Mouse (Mus musculus) MEL (cell line): Measurements from ENCODE around the gene Mrps23. TPM values are rescaled to one million over a fixed set of nuclear protein-coding genes. Genes with fewer than 3 reads are reported as not detected.

Experiments
- DNase-seq: peaks from one replicate; pipeline ENCODE4 v3.0.0; 2011; ENCODE audit warnings: low read depth, low spot score
- H3K27ac ChIP-seq: 2 replicates; pipeline ENCODE4 v1.5.1; 2012; ENCODE audit warnings: low read depth, mild to moderate bottlenecking, control low read depth, low read length, moderate library complexity; ENCODE audit not compliant: control insufficient read depth
- H3K27me3 ChIP-seq, 2 experiments: fragments of 150-350 bp in 1 of 2; sonication (generic) in 1 of 2; 2 replicates each; pipeline ENCODE4 v1.6.1; 2012; ENCODE audit warnings: low read length in 2 of 2, mild to moderate bottlenecking in 2 of 2, improper control_type of control experiment in 1 of 2, moderate library complexity in 1 of 2; ENCODE audit not compliant: insufficient read depth in 2 of 2, control insufficient read depth in 1 of 2
- H3K36me3 ChIP-seq, 2 experiments: 2 replicates each; pipeline ENCODE4 v1.6.1; 2012 to 2014; ENCODE audit warnings: low read length in 2 of 2, improper control_type of control experiment in 1 of 2, inconsistent platforms in 1 of 2, mild to moderate bottlenecking in 1 of 2; ENCODE audit not compliant: insufficient read depth in 2 of 2, control insufficient read depth in 1 of 2
- H3K4me1 ChIP-seq, 2 experiments: fragments of 150-350 bp in 1 of 2; sonication (generic) in 1 of 2; 2 replicates each; pipeline ENCODE4 v1.6.1; 2012; ENCODE audit warnings: low read length in 2 of 2, improper control_type of control experiment in 1 of 2, mild to moderate bottlenecking in 1 of 2; ENCODE audit not compliant: insufficient read depth in 2 of 2, control insufficient read depth in 1 of 2
- H3K4me3 ChIP-seq, 2 experiments: fragments of 150-350 bp in 1 of 2; sonication (generic) in 1 of 2; 2 replicates each; pipeline ENCODE4 v1.5.1; 2012; ENCODE audit warnings: low read depth in 2 of 2, low read length in 2 of 2, mild to moderate bottlenecking in 2 of 2, moderate library complexity in 2 of 2, control low read depth in 1 of 2, improper control_type of control experiment in 1 of 2; ENCODE audit not compliant: control insufficient read depth in 1 of 2, insufficient read depth in 1 of 2
- H3K79me2 ChIP-seq: 2 replicates; pipeline ENCODE4 v1.6.1; 2012; ENCODE audit warnings: mild to moderate bottlenecking, low read length, moderate library complexity; ENCODE audit not compliant: control insufficient read depth, poor library complexity, insufficient read depth
- H3K9ac ChIP-seq: 2 replicates; pipeline ENCODE4 v1.6.1; 2012; ENCODE audit warnings: low read depth, mild to moderate bottlenecking, control low read depth, low read length, moderate library complexity; ENCODE audit not compliant: control insufficient read depth, poor library complexity, severe bottlenecking
- H3K9me3 ChIP-seq: fragments of 150-350 bp; sonication (generic); replicated peaks from 2 replicates; pipeline ENCODE4 v1.6.1; 2012; ENCODE audit warnings: mild to moderate bottlenecking, low read length, improper control_type of control experiment, moderate library complexity; ENCODE audit not compliant: insufficient read depth
- BHLHE40 ChIP-seq: IDR thresholded peaks from 2 replicates; pipeline ENCODE4 v1.6.1; 2012; ENCODE audit warnings: low read depth, mild to moderate bottlenecking, inconsistent platforms, low read length, improper control_type of control experiment, borderline replicate concordance
- CHD1 ChIP-seq: IDR thresholded peaks from 2 replicates; pipeline ENCODE4 v1.6.1; 2012; ENCODE audit warnings: low read depth, mild to moderate bottlenecking, inconsistent platforms, low read length, improper control_type of control experiment
- CTCF ChIP-seq, 3 experiments: IDR thresholded peaks in 2 of 3; conservative IDR thresholded peaks in 1 of 3; 2 replicates each; pipeline ENCODE4 v1.5.1; 2011 to 2012; ENCODE audit warnings: low read length in 3 of 3, low read depth in 2 of 3, mild to moderate bottlenecking in 2 of 3, improper control_type of control experiment in 1 of 3, inconsistent platforms in 1 of 3, mixed read lengths in 1 of 3, moderate library complexity in 1 of 3; ENCODE audit not compliant: control insufficient read depth in 1 of 3, insufficient read depth in 1 of 3, poor library complexity in 1 of 3, severe bottlenecking in 1 of 3
- E2F4 ChIP-seq: IDR thresholded peaks from 2 replicates; pipeline ENCODE4 v1.6.1; 2011; ENCODE audit warnings: low read depth, low read length, improper control_type of control experiment, borderline replicate concordance
- EP300 ChIP-seq, 2 experiments: IDR thresholded peaks; 2 replicates each; pipeline ENCODE4 v1.6.1; 2011; ENCODE audit warnings: improper control_type of control experiment in 2 of 2, low read length in 2 of 2, low read depth in 1 of 2, mild to moderate bottlenecking in 1 of 2
- ETS1 ChIP-seq: IDR thresholded peaks from 2 replicates; pipeline ENCODE4 v1.6.1; 2012; ENCODE audit warnings: low read depth, mild to moderate bottlenecking, inconsistent platforms, low read length, improper control_type of control experiment, moderate library complexity
- GATA1 ChIP-seq: IDR thresholded peaks from 2 replicates; pipeline ENCODE4 v1.6.1; 2011; ENCODE audit warnings: low read depth, low read length, improper control_type of control experiment
- HCFC1 ChIP-seq: IDR thresholded peaks from 2 replicates; pipeline ENCODE4 v1.6.1; 2012; ENCODE audit warnings: low read depth, mild to moderate bottlenecking, inconsistent platforms, low read length, improper control_type of control experiment, moderate library complexity
- JUND ChIP-seq: IDR thresholded peaks from 2 replicates; pipeline ENCODE4 v1.6.1; 2011; ENCODE audit warnings: low read depth, mild to moderate bottlenecking, improper control_type of control experiment, low read length
- KAT2A ChIP-seq: conservative IDR thresholded peaks from 2 replicates; pipeline ENCODE4 v1.6.1; 2012; ENCODE audit warnings: low read depth, low read length, improper control_type of control experiment, inconsistent platforms
- MAFK ChIP-seq: IDR thresholded peaks from 2 replicates; pipeline ENCODE4 v1.6.1; 2011; ENCODE audit warnings: low read depth, mild to moderate bottlenecking, low read length, improper control_type of control experiment, borderline replicate concordance
- MAX ChIP-seq: IDR thresholded peaks from 2 replicates; pipeline ENCODE4 v1.6.1; 2011; ENCODE audit warnings: low read length, improper control_type of control experiment
- MEF2A ChIP-seq: IDR thresholded peaks from 2 replicates; pipeline ENCODE4 v1.6.1; 2014; ENCODE audit warnings: low read depth, mild to moderate bottlenecking, inconsistent platforms, low read length, improper control_type of control experiment; ENCODE audit not compliant: poor library complexity, insufficient replicate concordance, severe bottlenecking; ENCODE audit errors: extremely low read depth
- MXI1 ChIP-seq: IDR thresholded peaks from 2 replicates; pipeline ENCODE4 v1.6.1; 2011; ENCODE audit warnings: mild to moderate bottlenecking, low read depth, low read length, improper control_type of control experiment
- MYB ChIP-seq: IDR thresholded peaks from 2 replicates; pipeline ENCODE4 v1.6.1; 2011; ENCODE audit warnings: mild to moderate bottlenecking, low read depth, low read length, improper control_type of control experiment
- NRF1 ChIP-seq: IDR thresholded peaks from 2 replicates; pipeline ENCODE4 v1.6.1; 2014; ENCODE audit warnings: low read depth, mild to moderate bottlenecking, inconsistent platforms, low read length, improper control_type of control experiment, moderate library complexity; ENCODE audit not compliant: poor library complexity, insufficient read depth, severe bottlenecking
- POLR2AphosphoS2 ChIP-seq: IDR thresholded peaks from 2 replicates; pipeline ENCODE4 v1.6.1; 2011; ENCODE audit warnings: low read length, improper control_type of control experiment
- RCOR1 ChIP-seq: IDR thresholded peaks from 2 replicates; pipeline ENCODE4 v1.6.1; 2012; ENCODE audit warnings: low read depth, mild to moderate bottlenecking, inconsistent platforms, low read length, improper control_type of control experiment
- TAL1 ChIP-seq: IDR thresholded peaks from 2 replicates; pipeline ENCODE4 v1.6.1; 2012; ENCODE audit warnings: mild to moderate bottlenecking, inconsistent platforms, low read length, moderate library complexity, mixed read lengths
- TBP ChIP-seq: IDR thresholded peaks from 2 replicates; pipeline ENCODE4 v1.8.0; 2011; ENCODE audit warnings: low read depth, low read length, improper control_type of control experiment
- TCF12 ChIP-seq: IDR thresholded peaks from 2 replicates; pipeline ENCODE4 v1.6.1; 2014; ENCODE audit warnings: low read depth, mild to moderate bottlenecking, inconsistent platforms, low read length, improper control_type of control experiment, moderate library complexity
- USF1 ChIP-seq: IDR thresholded peaks from 2 replicates; pipeline ENCODE4 v1.6.1; 2014; ENCODE audit warnings: low read depth, mild to moderate bottlenecking, inconsistent platforms, low read length, improper control_type of control experiment, moderate library complexity
- USF2 ChIP-seq, 2 experiments: IDR thresholded peaks; 2 replicates each; pipeline ENCODE4 v1.6.1; 2011 to 2012; ENCODE audit warnings: improper control_type of control experiment in 2 of 2, low read length in 2 of 2, borderline replicate concordance in 1 of 2, inconsistent platforms in 1 of 2, low read depth in 1 of 2, mild to moderate bottlenecking in 1 of 2; ENCODE audit not compliant: insufficient read depth in 1 of 2
- ZC3H11A ChIP-seq: IDR thresholded peaks from 2 replicates; pipeline ENCODE4 v1.6.1; 2012; ENCODE audit warnings: low read depth, mild to moderate bottlenecking, inconsistent platforms, low read length, improper control_type of control experiment
- ZKSCAN1 ChIP-seq: IDR thresholded peaks from 2 replicates; pipeline ENCODE4 v1.6.1; 2012; ENCODE audit warnings: low read depth, mild to moderate bottlenecking, inconsistent platforms, low read length, improper control_type of control experiment, moderate library complexity
- polyA plus RNA-seq, 2 experiments: library from polyadenylated mRNA; stranded (reverse) in 1 of 2; unstranded in 1 of 2; fragments of >175 nt in 1 of 2; fragments of >200 nt in 1 of 2; gene quantifications; 2 replicates each; pipeline versions ENCODE4 v1.2.1 to v1.2.4; 2012; ENCODE audit warnings: low replicate concordance in 2 of 2, low read depth in 1 of 2; ENCODE audit not compliant: insufficient read length in 2 of 2, insufficient read depth in 1 of 2, missing spikeins in 1 of 2
- total RNA-seq: library from RNA; depleted of rRNA; stranded (reverse); fragments of 300-350 nt; gene quantifications from 2 replicates; pipeline ENCODE4 v1.2.3, GENCODE M21; 2012

The Mrps23 gene
- total and polyA plus RNA-seq, 3 experiments: 190 to 381 TPM; not detected in 1

DNA sequence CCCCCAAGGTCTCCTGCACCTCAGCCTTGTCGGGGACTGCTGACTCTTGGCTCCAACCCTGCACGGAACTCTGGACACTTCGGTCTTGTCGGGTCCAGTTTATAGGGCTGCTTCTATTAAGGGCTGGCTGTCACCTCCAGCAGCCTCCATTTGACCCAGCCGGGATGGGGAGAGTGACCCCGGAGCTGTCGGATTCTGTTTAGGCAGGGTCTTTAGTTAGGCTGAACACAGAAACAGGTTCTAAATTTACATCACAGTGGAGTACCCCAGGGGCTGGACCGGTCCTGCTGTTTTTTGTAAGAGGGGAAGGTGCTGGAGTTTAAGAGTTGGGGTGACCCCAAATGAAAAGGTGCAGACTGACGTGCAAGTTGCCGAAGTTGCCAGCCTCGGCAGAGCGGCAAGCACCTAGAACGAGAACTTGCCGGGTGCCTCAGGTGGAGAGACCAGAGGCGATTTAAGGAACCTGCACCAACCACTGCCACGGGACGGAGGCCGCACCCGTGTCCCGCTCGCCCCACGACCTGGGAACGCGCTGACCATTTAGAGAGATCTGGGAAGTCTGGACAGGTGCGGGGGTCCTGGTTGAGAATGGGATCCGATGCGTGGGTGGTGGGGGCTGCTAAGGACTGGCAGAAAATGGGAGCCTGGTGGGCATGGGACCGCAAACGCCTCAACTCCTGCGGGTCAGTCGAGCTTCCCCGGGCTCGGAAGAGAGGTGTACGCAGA is 10.9 kb upstream of the Mrps23 start:
- H3K9ac ChIP-seq: no peak overlapping the region
- no peak for DNase-seq

GRCm38 (mm10) chr11:88193824-88194696 is 10.1 kb upstream of the Mrps23 start:
- no peak for DNase-seq

More for the DNA sequence above, 10.9 kb upstream of the Mrps23 start:
- H3K9me3 ChIP-seq: no peaks in the 10 kb centered on the region
- H3K27me3 ChIP-seq: no peaks in the 10 kb centered on the region
- TF ChIP-seq HCFC1 (no peak), USF1 (no peak), MEF2A (no peak), MYB (no peak), POLR2AphosphoS2 (no peak), TBP (no peak), GATA1 (no peak), CHD1 (no peak), EP300 (IDR thresholded peaks at IDR 0.05; ENCODE audit: low read depth in 1 of 2, low read length in 2 of 2) (no peak), E2F4 (no peak), BHLHE40 (no peak)
- peaks cover 0 to 2% of the 10 kb centered on the region in 2 experiments; a peak in 1 of 4 replicates for H3K36me3 ChIP-seq
- no peak overlapping the region for H3K27ac ChIP-seq
- peaks cover 0 to 4% of the 10 kb centered on the region in 2 experiments; a peak in 1 of 4 replicates for H3K4me1 ChIP-seq
- no peaks in the 10 kb centered on the region for H3K79me2 ChIP-seq
- no peak overlapping the region for H3K4me3 ChIP-seq

More at GRCm38 (mm10) chr11:88193824-88194696, 10.1 kb upstream of the Mrps23 start:
- Histone ChIP-seq H3K9ac (no peak overlapping the region), H3K79me2 (no peaks in the 10 kb centered on the region), H3K27me3 (no peaks in the 10 kb centered on the region), H3K4me3 (no peak overlapping the region), H3K9me3 (no peaks in the 10 kb centered on the region), H3K4me1 (no peaks in the 10 kb centered on the region; a peak in 1 of 4 replicates), H3K27ac (no peak overlapping the region), H3K36me3 (peaks cover 0 to 2% of the 10 kb centered on the region in 2 experiments; a peak in 1 of 4 replicates)
- TF ChIP-seq NRF1: no peak
- no peak for TF ChIP-seq KAT2A
- no peak for TF ChIP-seq CTCF (IDR thresholded peaks at IDR 0.05 in 2 of 3, conservative IDR thresholded peaks at IDR 0.05 in 1 of 3; ENCODE audit: control insufficient read depth in 1 of 3, insufficient read depth in 1 of 3, low read depth in 2 of 3, low read length in 3 of 3, poor library complexity in 1 of 3, severe bottlenecking in 1 of 3)
- no peak for TF ChIP-seq ZC3H11A
- TF ChIP-seq MYB: no peak
- TF ChIP-seq TBP: no peak
- no peak for TF ChIP-seq MAFK
- no peak for TF ChIP-seq BHLHE40
- TF ChIP-seq USF2 (IDR thresholded peaks at IDR 0.05; ENCODE audit: borderline replicate concordance in 1 of 2, insufficient read depth in 1 of 2, low read depth in 1 of 2, low read length in 2 of 2): no peak
- no peak for TF ChIP-seq RCOR1
- TF ChIP-seq MAX: no peak
- no peak for TF ChIP-seq GATA1
- no peak for TF ChIP-seq TCF12
- TF ChIP-seq JUND: no peak
- no peak for TF ChIP-seq MXI1
- TF ChIP-seq ETS1: no peak
- TF ChIP-seq TAL1: no peak
- TF ChIP-seq MEF2A: no peak
- no peak for TF ChIP-seq ZKSCAN1
